Mouse (Mus musculus) small intestine, adult 2 months (tissue): ENCODE data around the gene Npr1.

Experiments
- CTCF ChIP-seq: fragments of 200-500 bp; IDR thresholded peaks from 2 replicates; pipeline ENCODE4 v1.5.1; 2012; ENCODE audit warnings: low read depth, mild to moderate bottlenecking, control low read depth, inconsistent platforms, low read length, moderate library complexity, mixed read lengths; ENCODE audit not compliant: insufficient replicate concordance, insufficient read length; ENCODE audit errors: extremely low read depth
- POLR2A ChIP-seq: fragments of 200-500 bp; IDR thresholded peaks from 2 replicates; pipeline ENCODE4 v1.6.1; 2012; ENCODE audit warnings: low read depth, mild to moderate bottlenecking, control low read depth, inconsistent platforms, low read length, moderate library complexity

DNA sequence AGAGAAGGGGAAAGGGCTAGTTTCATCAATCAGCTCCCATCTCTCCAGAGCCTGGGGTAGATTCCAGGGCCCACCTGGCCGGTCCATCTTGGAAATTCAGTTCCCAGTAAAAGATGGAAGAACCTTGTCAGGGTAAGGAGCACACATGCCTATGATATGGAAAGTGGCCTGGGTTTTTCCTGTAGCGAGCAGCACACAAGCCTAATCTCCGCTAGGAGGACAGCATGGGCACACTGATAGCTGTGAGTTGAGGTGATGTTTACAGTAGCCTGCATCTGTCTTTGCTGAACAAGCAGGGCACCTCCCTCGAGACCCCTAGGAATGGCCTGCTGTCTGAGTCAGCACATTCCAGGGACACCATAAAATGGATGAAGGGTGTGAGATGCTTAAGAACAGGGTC, 61.1 kb downstream of the Npr1 start:
- TF ChIP-seq CTCF (no peak), POLR2A (no peak)
